Mouse (Mus musculus) granulocyte monocyte progenitor cell, adult 5-6 weeks (primary cell): ENCODE results near the gene Gm8994. TPM values are rescaled to one million over a fixed set of nuclear protein-coding genes. Genes with fewer than 3 reads are reported as not detected.

ENCODE experiments used
- ATAC-seq: replicated peaks from 2 replicates; pipeline ENCODE4 v1.8.0; 2016; ENCODE audit warnings: mild to moderate bottlenecking, moderate TSS enrichment, inconsistent platforms; ENCODE audit not compliant: poor library complexity, severe bottlenecking
- total RNA-seq, 2 experiments: library from RNA; stranded (forward) in 1 of 2; stranded (reverse) in 1 of 2; fragments of 200-712, 200-1000 nt in 1 of 2; fragments of >200 nt in 1 of 2; fragmentation: Nextera tagmentation in 1 of 2; gene quantifications; 2 replicates each; pipeline ENCODE4 v1.2.3; 2014 to 2017

Gm8994 gene
- total RNA-seq, 2 experiments from 2014 or later = not detected

DNA sequence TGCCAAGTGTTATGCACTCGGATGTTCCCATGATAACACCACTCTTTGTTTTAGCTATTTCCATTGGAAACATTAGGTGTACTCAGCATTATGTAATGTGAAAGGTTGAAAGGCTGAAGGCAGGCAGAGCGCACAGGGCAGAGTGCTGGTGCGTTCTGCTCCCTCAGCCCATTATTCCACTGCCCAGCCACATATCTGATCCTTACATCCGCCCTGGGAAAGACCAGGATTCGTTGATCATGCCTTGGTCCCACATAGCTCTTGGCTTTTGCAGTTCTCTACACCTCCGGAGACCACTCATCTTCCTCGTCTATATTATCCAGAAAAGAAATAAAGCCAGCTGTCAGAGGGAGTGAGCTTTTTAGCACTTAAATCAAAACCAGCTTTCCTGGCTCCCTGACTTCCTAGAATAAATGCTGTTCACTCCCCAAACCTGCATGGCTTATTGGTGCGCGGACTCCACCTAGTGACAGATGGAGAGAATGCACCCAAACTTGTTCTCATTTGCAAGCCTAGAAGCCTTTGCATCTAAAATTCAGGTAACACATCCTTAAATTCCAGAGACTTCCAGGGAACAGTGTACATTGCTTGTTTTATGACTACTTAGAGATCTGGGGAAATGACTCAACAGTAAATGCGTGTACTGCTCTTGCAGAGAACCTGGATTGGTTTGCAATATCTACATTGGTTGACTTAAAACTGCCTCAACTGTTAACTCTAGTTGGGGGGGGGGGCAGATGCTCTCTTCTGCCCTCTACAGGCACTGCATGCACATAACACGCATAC, 26.3 kb downstream of the Gm8994 start:
- peak; percentile 73; the same call in 1 of the 2 replicates for ATAC-seq

DNA sequence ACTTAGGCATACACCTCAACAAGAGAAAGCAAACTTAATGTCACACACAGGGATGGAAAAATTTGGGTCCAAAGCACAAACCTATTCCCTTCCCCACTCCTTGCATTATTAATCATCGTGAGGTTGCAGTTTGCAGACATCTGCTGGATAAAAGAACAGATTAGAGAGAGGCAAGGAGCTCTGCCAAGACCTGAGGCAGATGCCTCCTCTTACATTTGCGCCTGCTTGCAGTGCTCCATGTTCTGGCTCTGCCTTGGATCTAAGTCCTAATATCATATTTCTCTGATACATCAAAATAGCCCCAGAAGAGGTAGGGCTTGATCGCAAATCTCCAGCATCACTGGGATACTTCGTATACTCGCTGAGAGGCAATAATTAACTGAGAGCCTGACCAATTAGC, 31.1 kb downstream of the Gm8994 start:
- ATAC-seq = no peak

DNA sequence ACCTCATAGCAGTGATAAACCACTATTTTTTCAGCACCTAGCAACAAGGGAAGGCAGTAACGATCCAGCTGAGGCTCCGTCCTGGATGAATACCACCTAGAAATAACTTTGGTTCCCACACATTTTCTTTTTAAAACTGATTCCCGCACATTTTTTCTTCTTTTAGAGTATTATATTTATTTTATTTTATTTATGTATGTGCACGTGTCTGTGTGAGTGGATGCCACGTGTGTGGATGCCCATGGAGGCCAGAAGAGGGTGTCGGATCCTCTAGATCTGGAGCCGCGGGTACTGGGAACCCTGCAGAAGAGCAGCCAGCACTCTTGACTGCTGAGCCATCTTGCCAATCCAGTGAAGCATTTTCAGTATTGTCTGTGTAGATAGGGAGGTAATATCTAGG, 36.0 kb downstream of the Gm8994 start:
- no peak for ATAC-seq

GRCm38 (mm10) chr6:136364008-136364407, 36.7 kb downstream of the Gm8994 start:
- ATAC-seq = no peak

- ATAC-seq = no peak
Observed at GRCm38 (mm10) chr6:136364430-136365098, 37.2 kb downstream of the Gm8994 start.

GRCm38 (mm10) chr6:136376097-136376496, 48.8 kb downstream of the Gm8994 start:
- no peak; the same call in 1 of the 2 replicates for ATAC-seq

Other genes starting within 250 kb of the Gm8994 start
- gene Grin2b, start 154.0 kb upstream of the Gm8994 start, total RNA-seq (2014; fragmentation: Nextera tagmentation) = not detected in 2 replicates
- gene Grin2b, start 154.0 kb upstream of the Gm8994 start, total RNA-seq (2017) = not detected in 2 replicates
- gene E330021D16Rik, start 88.0 kb downstream of the Gm8994 start, total RNA-seq (2014; fragmentation: Nextera tagmentation) = not detected in 2 replicates
- gene E330021D16Rik, start 88.0 kb downstream of the Gm8994 start, total RNA-seq (2017) = not detected in 2 replicates
- gene Atf7ip, start 178.6 kb downstream of the Gm8994 start, total RNA-seq (2014; fragmentation: Nextera tagmentation) = 94.1 and 126 TPM in 2 replicates
- 32.3 and 43.4 TPM in 2 replicates for gene Atf7ip, start 178.6 kb downstream of the Gm8994 start, total RNA-seq (2017)